Mouse (Mus musculus) forebrain, embryonic 10.5 days (tissue): Measurements from ENCODE around the gene Atxn1l. TPM values are rescaled to one million over a fixed set of nuclear protein-coding genes. Genes with fewer than 3 reads are reported as not detected.

Experiments used
- DNase-seq: peaks from one replicate; pipeline ENCODE4 v3.0.0-alpha.2; 2017; ENCODE audit warnings: low spot score; ENCODE audit errors: extremely low spot score
- H3K27ac ChIP-seq: fragments of 300-500 bp; sonication (generic); 2 replicates; pipeline ENCODE4 v1.5.1; 2016; ENCODE audit warnings: mild to moderate bottlenecking
- H3K27me3 ChIP-seq: fragments of 300-500 bp; sonication (generic); 2 replicates; pipeline ENCODE4 v1.6.1; 2016; ENCODE audit warnings: mild to moderate bottlenecking; ENCODE audit not compliant: poor library complexity, severe bottlenecking
- H3K36me3 ChIP-seq: fragments of 300-500 bp; sonication (generic); replicated peaks from 2 replicates; pipeline ENCODE4 v1.6.1; 2016; ENCODE audit warnings: mild to moderate bottlenecking, moderate library complexity
- H3K4me1 ChIP-seq: fragments of 300-500 bp; sonication (generic); 2 replicates; pipeline ENCODE4 v1.6.1; 2016
- H3K4me3 ChIP-seq: fragments of 300-500 bp; sonication (generic); 2 replicates; pipeline ENCODE4 v1.5.1; 2016; ENCODE audit warnings: mild to moderate bottlenecking, moderate library complexity
- H3K9me3 ChIP-seq: fragments of 300-500 bp; sonication (generic); 2 replicates; pipeline ENCODE4 v1.6.1; 2016; ENCODE audit warnings: mild to moderate bottlenecking, moderate library complexity
- WGBS: fragments of 180-500 bp; shearing (Covaris S2); methylation state at CpG from one replicate; pipeline ENCODE4 v1.1.7; 2016; 5-methylcytosine and 5-hydroxymethylcytosine counted together
- polyA plus RNA-seq: library from polyadenylated mRNA; unstranded; fragments of >200 nt; fragmentation: Nextera tagmentation; extraction: Ambion mirVana; gene quantifications from 2 replicates; pipeline ENCODE4 v1.2.1, GENCODE M21; 2016

Atxn1l gene
- polyA plus RNA-seq, 1 experiment from 2014 or later = 8.6 TPM

- 95% methylated on average over 5 of the region's 5 CpGs for WGBS
- H3K4me1 ChIP-seq = peaks cover 20% of the 10 kb centered on the region
- peaks cover 44% of the 10 kb centered on the region for H3K36me3 ChIP-seq
- H3K9me3 ChIP-seq = no peaks in the 10 kb centered on the region
- H3K4me3 ChIP-seq = no peak overlapping the region
- DNase-seq = no peak
- no peaks in the 10 kb centered on the region for H3K27me3 ChIP-seq
- no peak overlapping the region for H3K27ac ChIP-seq
Measured at GRCm38 (mm10) chr8:109687248-109687647, 50.3 kb downstream of the Atxn1l start.

- Histone ChIP-seq H3K9me3 (no peaks in the 10 kb centered on the region), H3K27ac (no peak overlapping the region), H3K27me3 (no peaks in the 10 kb centered on the region), H3K4me1 (no peaks in the 10 kb centered on the region), H3K36me3 (peaks cover 72% of the 10 kb centered on the region), H3K4me3 (no peak overlapping the region)
- 97% methylated on average over 5 of the region's 5 CpGs for WGBS
- DNase-seq = no peak
Measured at GRCm38 (mm10) chr8:109682120-109682519, 55.4 kb downstream of the Atxn1l start.

- no peaks in the 10 kb centered on the region for H3K4me1 ChIP-seq
- 88% methylated on average over 3 of the region's 3 CpGs for WGBS
- no peak overlapping the region for H3K27ac ChIP-seq
- H3K27me3 ChIP-seq = no peaks in the 10 kb centered on the region
- DNase-seq = no peak
- H3K4me3 ChIP-seq = no peak overlapping the region
- H3K9me3 ChIP-seq = no peaks in the 10 kb centered on the region
- peaks cover 78% of the 10 kb centered on the region for H3K36me3 ChIP-seq
Measured at GRCm38 (mm10) chr8:109681535-109681934, 56.0 kb downstream of the Atxn1l start.

Other genes starting within 250 kb of the Atxn1l start
- gene Pmfbp1, start 243.7 kb downstream of the Atxn1l start, polyA plus RNA-seq = 0.09 TPM in 2 replicates
- 37.2 and 38.9 TPM in 2 replicates for gene Dhx38, start 171.9 kb downstream of the Atxn1l start, polyA plus RNA-seq
- 25.7 and 27.4 TPM in 2 replicates for gene Txnl4b, start 171.8 kb downstream of the Atxn1l start, polyA plus RNA-seq
- 0.93 and 1.0 TPM in 2 replicates for gene Hp, start 158.6 kb downstream of the Atxn1l start, polyA plus RNA-seq
- 55.4 and 58.7 TPM in 2 replicates for gene Dhodh, start 129.1 kb downstream of the Atxn1l start, polyA plus RNA-seq
- gene Pkd1l3, start 123.2 kb downstream of the Atxn1l start, polyA plus RNA-seq = 0.18 and 0.21 TPM in 2 replicates
- gene Ist1, start 44.5 kb downstream of the Atxn1l start, polyA plus RNA-seq = 145 and 150 TPM in 2 replicates
- 33.4 and 36.8 TPM in 2 replicates for gene Zfp821, start 32.2 kb downstream of the Atxn1l start, polyA plus RNA-seq
- 49.4 and 49.8 TPM in 2 replicates for gene Ap1g1, start 40.8 kb upstream of the Atxn1l start, polyA plus RNA-seq
- 2.2 and 2.9 TPM in 2 replicates for gene Phlpp2, start 130.8 kb upstream of the Atxn1l start, polyA plus RNA-seq
- 0.90 and 0.99 TPM in 2 replicates for gene Marveld3, start 224.5 kb upstream of the Atxn1l start, polyA plus RNA-seq